Mouse (Mus musculus) neural tube, embryonic 14.5 days (tissue): ENCODE data around the gene Stoml2. TPM values are rescaled to one million over a fixed set of nuclear protein-coding genes. Genes with fewer than 3 reads are reported as not detected.
A peak's percentile ranks its signal among the peaks of the same experiment; 100 is the strongest.
"Not testable (repeated sequence)": the region's sequence is repeated elsewhere in the genome, so short reads cannot be mapped to it uniquely, and the experiment has no call there.

ENCODE experiments used
- ATAC-seq: fragments of 200-750 bp; cut with Nextera tagmentation; 2 replicates; pipeline ENCODE4 v1.8.0; 2017; ENCODE audit warnings: low read depth, mild to moderate bottlenecking, moderate TSS enrichment, moderate library complexity
- H3K27ac ChIP-seq: fragments of 300-500 bp; sonication (generic); 2 replicates; pipeline ENCODE4 v1.5.1; 2014; ENCODE audit warnings: low read depth, mild to moderate bottlenecking, control low read depth, low read length, moderate library complexity, mixed read lengths
- H3K27me3 ChIP-seq: fragments of 300-500 bp; sonication (generic); 2 replicates; pipeline ENCODE4 v1.6.1; 2014; ENCODE audit warnings: low read length; ENCODE audit not compliant: control insufficient read depth, insufficient read depth
- H3K36me3 ChIP-seq: fragments of 300-500 bp; sonication (generic); 2 replicates; pipeline ENCODE4 v1.6.1; 2014; ENCODE audit warnings: low read length, mixed read lengths; ENCODE audit not compliant: control insufficient read depth, insufficient read depth
- H3K4me1 ChIP-seq: fragments of 300-500 bp; sonication (generic); 2 replicates; pipeline ENCODE4 v1.6.1; 2014; ENCODE audit warnings: low read length; ENCODE audit not compliant: control insufficient read depth, insufficient read depth
- H3K4me2 ChIP-seq: fragments of 300-500 bp; sonication (generic); 2 replicates; pipeline ENCODE4 v1.6.1; 2014; ENCODE audit warnings: mild to moderate bottlenecking, low read depth, low read length, control low read depth
- H3K4me3 ChIP-seq: fragments of 300-500 bp; sonication (generic); 2 replicates; pipeline ENCODE4 v1.5.1; 2014; ENCODE audit warnings: low read depth, low read length, control low read depth, mixed read lengths
- H3K9ac ChIP-seq: fragments of 300-500 bp; sonication (generic); replicated peaks from 2 replicates; pipeline ENCODE4 v1.6.1; 2014; ENCODE audit warnings: low read depth, mild to moderate bottlenecking, control low read depth, low read length, mixed read lengths
- H3K9me3 ChIP-seq: fragments of 300-500 bp; sonication (generic); 2 replicates; pipeline ENCODE4 v1.6.1; 2016; ENCODE audit warnings: low read length; ENCODE audit not compliant: control insufficient read depth
- WGBS: fragments of 180-500 bp; shearing (Covaris S2); extraction: QIAGEN DNeasy Blood & Tissue Kit; methylation state at CpG from one replicate; pipeline ENCODE4 v1.1.7; 2014; 5-methylcytosine and 5-hydroxymethylcytosine counted together
- polyA plus RNA-seq: library from polyadenylated mRNA; unstranded; fragments of >200 nt; fragmentation: Nextera tagmentation; extraction: Ambion mirVana; gene quantifications from 2 replicates; pipeline ENCODE4 v1.2.1, GENCODE M21; 2014

The Stoml2 gene
- polyA plus RNA-seq, 1 experiment from 2014 or later: 227 TPM

DNA sequence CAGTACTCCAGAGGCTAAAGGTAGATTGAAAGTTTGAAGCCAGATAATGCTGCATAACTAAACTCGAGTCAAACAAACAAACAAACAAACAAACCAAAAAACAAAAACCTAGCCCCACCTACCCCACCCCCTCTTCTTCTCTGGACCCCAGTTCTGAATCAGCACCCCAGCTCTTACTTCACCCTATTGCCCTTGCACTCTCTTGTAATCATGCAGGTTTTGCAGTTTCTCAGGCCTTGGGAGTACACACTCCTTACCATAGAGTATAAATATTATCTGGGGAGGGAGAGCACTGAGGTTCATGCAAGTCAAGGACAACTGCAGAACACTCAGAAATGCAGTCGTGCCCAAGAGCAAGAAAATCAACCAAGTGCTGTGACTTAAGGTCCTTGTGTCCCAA, 30.2 kb downstream of the Stoml2 start:
- H3K9ac ChIP-seq: no peak overlapping the region
- H3K36me3 ChIP-seq: 0 out of 2 replicates have a peak, but pooled peaks cover 3% of the 10 kb centered on the region
- peaks cover 18% of the 10 kb centered on the region for H3K4me1 ChIP-seq
- H3K4me2 ChIP-seq: no peak overlapping the region
- peak overlapping the region; percentile 96 for H3K27ac ChIP-seq
- H3K4me3 ChIP-seq: no peak overlapping the region
- 85% methylated on average over 2 of the region's 2 CpGs for WGBS
- H3K27me3 ChIP-seq: peaks cover 3% of the 10 kb centered on the region; the same call in 1 of the 2 replicates
- no peaks in the 10 kb centered on the region for H3K9me3 ChIP-seq
- ATAC-seq: no peak

DNA sequence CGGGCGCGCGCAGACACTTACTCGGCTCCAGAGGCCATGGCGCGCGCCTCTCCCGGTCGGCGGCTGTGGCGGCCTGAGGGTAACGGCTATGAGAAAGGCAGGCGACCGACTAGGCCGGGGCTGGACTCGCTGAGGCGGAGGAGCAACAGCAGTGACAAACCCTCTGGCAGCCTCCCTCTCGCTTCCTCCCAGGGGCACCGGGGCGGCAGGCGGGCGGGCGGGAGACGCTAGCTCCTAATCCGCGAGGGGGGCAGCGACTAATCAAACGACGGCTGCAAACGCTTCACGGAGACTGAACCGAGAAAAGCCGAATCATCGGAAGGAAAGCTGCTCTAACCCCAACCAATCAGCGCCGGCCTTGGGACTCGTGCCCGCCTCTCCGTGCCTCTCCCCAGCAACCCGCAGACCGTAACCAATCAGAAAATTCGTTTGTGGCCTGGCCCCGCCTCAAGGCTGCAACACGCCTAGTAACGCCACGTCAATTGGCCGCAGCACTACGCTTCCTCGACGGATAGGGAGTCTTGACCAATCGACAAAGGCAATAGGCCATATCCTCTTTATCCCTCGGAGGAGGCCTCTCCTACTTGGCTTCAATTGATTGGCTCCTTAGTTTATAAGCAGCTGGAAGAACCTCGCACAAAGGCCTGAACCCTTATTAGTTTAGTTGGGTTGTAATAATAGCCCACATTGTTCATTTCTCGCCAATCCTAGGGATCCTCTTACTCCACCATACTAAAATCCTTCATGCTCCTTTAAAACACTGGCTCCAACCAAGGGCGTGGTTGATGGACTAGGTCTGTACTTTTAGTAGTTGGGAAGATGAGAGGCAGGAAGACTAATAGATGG, 31.1 kb downstream of the Stoml2 start, which contains the start of gene Vcp:
TSS of gene Vcp (minus strand) at position 367 of the 846 bp plus-strand sequence.
- not testable (repeated sequence) for H3K27me3 ChIP-seq, H3K36me3 ChIP-seq, H3K9me3 ChIP-seq
- WGBS: under 1% methylated on average over 47 of the region's 56 CpGs
- peak; percentile 98 for ATAC-seq
- H3K27ac ChIP-seq: peak within 1 kb of the TSS; percentile 96
- H3K4me1 ChIP-seq: peaks cover 18% of the 10 kb centered on the region
- peak within 1 kb of the TSS; percentile 91 for H3K4me2 ChIP-seq
- peak within 1 kb of the TSS; percentile 88 for H3K4me3 ChIP-seq
- H3K9ac ChIP-seq: peak within 1 kb of the TSS; percentile 90

DNA sequence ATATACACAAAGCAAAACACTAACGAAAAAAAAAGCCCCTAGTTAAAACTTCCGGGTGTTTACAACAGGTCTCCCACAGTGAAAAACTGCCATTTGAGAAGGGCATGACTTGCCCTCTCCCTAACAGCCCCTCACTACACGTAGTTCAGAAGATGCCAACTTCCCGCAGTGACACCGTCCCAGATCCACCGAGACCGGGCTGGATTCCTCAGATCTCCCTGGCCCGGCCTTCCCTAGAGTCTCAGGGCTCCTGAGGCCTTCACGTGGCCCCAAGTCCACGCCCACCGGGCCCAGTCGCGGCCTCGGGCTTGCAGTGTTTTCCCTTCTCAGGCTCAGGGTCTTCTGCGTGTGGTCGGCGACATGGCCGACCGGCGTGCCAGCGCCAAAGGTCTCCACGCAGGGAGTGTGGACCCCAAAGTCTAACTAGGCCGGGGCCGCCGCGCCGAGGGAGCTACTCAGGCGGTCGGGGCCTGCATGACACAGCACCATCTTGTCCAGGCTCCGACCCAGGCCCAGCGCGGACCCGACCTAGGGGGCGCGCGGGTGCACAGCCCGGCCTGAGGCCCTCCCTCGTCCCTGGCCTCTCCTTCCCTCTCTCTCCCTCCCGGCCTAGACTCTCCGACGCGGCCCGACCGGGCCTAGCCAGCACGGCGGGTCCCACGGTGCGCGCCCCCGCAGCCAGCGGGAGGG, 31.9 kb downstream of the Stoml2 start:
- peak; percentile 80 for ATAC-seq
- H3K27me3 ChIP-seq: peaks cover 3% of the 10 kb centered on the region; the same call in 1 of the 2 replicates
- peak overlapping the region; percentile 91 for H3K4me2 ChIP-seq
- H3K9ac ChIP-seq: peak overlapping the region; percentile 90
- peak overlapping the region; percentile 96 for H3K27ac ChIP-seq
- H3K4me3 ChIP-seq: peak overlapping the region; percentile 88
- peaks cover 15% of the 10 kb centered on the region for H3K36me3 ChIP-seq
- under 1% methylated on average over 51 of the region's 51 CpGs for WGBS
- peaks cover 18% of the 10 kb centered on the region for H3K4me1 ChIP-seq
- no peaks in the 10 kb centered on the region for H3K9me3 ChIP-seq

DNA sequence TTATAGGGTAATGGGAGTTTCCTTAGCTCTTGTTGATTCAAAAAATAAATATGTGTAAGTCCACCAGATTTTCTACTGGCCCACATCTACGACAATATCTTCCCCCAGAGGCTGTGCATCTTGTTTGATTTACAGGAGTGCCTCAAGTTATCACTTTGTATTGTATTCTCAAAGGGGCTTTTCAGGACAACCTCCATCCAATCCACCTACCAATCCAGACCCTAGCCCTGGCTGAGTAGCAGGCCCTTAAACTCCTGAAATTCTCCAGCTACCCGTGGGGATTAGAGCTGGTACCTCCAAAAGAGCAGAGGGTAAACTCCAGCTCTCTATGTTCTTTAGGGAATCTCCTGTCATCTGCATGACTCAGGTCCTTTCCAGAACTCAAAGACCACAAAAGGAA, 33.5 kb downstream of the Stoml2 start:
- Histone ChIP-seq H3K27ac (no peak overlapping the region), H3K9me3 (no peaks in the 10 kb centered on the region), H3K4me3 (peak overlapping the region; percentile 88), H3K4me2 (peak overlapping the region; percentile 91), H3K4me1 (peaks cover 18% of the 10 kb centered on the region), H3K36me3 (peaks cover 28% of the 10 kb centered on the region), H3K27me3 (peaks cover 3% of the 10 kb centered on the region; the same call in 1 of the 2 replicates), H3K9ac (peak overlapping the region; percentile 32)
- WGBS: 50% methylated on average over 2 of the region's 2 CpGs
- ATAC-seq: no peak

DNA sequence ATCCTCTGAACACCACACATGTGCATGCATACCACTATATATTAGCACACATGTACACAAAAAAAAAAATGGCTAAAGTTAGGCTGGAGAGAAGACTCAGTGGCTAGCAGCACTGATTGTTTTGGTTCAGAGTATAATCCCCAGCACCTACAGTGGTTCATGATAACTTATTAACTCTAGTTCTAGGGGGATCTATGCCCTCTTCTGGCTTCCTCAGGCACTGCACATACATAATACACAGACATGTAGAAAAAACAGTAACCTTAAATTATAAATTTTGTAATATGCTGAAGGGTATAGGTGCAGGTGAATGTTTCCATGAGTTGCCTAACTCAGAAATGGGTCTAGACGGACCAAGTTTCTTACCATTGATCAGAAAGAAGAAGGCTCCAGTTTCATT, 43.2 kb downstream of the Stoml2 start:
- no peak overlapping the region for H3K27ac ChIP-seq
- WGBS: 93% methylated on average over 1 of the region's 1 CpGs
- no peaks in the 10 kb centered on the region for H3K4me1 ChIP-seq
- no peak overlapping the region for H3K9ac ChIP-seq
- H3K4me3 ChIP-seq: no peak overlapping the region
- peaks cover 87% of the 10 kb centered on the region for H3K36me3 ChIP-seq
- H3K9me3 ChIP-seq: no peaks in the 10 kb centered on the region
- no peak for ATAC-seq
- H3K27me3 ChIP-seq: no peaks in the 10 kb centered on the region
- H3K4me2 ChIP-seq: no peak overlapping the region

DNA sequence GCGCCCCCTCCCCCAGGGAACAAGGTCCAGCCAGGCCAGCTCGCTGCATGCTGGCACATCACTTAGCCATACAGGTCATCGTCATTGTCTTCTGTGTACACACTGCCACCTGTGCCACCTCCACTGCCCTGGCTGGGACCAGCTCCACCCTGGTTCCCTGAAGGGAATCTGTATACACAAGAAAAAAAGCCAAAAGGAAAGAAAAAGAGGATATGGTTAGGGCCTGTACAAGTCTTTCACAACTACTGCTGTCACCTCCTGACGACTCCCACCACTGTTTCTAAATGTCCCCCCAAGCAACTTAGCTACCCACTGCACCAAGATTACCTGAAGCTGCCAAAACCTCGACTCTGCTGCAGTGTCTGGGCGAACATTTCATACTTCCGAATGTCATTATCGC, 51.0 kb downstream of the Stoml2 start:
- not testable (repeated sequence) for H3K9me3 ChIP-seq, ATAC-seq, H3K4me1 ChIP-seq, H3K4me3 ChIP-seq, H3K4me2 ChIP-seq, H3K9ac ChIP-seq, H3K27ac ChIP-seq, H3K27me3 ChIP-seq
- H3K36me3 ChIP-seq: peaks cover 50% of the 10 kb centered on the region; the same call in 1 of the 2 replicates
- 98% methylated on average over 8 of the region's 8 CpGs for WGBS

DNA sequence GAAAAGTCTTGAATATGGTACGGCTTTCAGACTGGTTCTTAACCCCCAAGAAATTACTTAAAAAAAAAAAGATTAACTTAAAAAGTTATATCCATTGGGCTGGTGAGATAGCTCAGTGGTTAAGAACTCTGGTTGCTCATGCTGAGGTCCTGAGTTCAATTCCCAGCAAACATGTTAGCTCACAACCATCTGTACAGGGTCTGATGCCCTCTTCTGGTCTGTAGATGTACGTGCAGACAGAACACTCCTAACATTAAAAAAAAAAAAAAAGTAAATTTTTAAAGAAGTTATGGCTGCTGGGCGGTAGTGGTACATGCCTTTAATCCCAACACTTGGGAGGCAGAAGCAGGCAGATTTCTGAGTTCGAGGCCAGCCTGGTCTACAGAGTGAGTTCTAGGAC, 53.4 kb downstream of the Stoml2 start:
- peaks cover 30% of the 10 kb centered on the region; the same call in 1 of the 2 replicates for H3K36me3 ChIP-seq
- H3K9ac ChIP-seq: no peak overlapping the region
- no peak overlapping the region for H3K27ac ChIP-seq
- no peaks in the 10 kb centered on the region for H3K27me3 ChIP-seq
- no peak overlapping the region for H3K4me3 ChIP-seq
- 93% methylated on average over 4 of the region's 4 CpGs for WGBS
- H3K4me2 ChIP-seq: no peak overlapping the region
- H3K4me1 ChIP-seq: no peaks in the 10 kb centered on the region
- H3K9me3 ChIP-seq: no peaks in the 10 kb centered on the region
- no peak for ATAC-seq
